Mouse (Mus musculus) liver, adult (tissue): ENCODE data around the gene Clec3b.

Source experiments
- GATA4 ChIP-seq: IDR thresholded peaks from 2 replicates; pipeline ENCODE4 v1.6.1; 2014; ENCODE audit warnings: mild to moderate bottlenecking, low read length; ENCODE audit not compliant: insufficient replicate concordance

The Clec3b gene

GRCm38 (mm10) chr9:123173760-123174159 is 23.0 kb downstream of the Clec3b start:
- no peak for TF ChIP-seq GATA4

- TF ChIP-seq GATA4, result no peak
Observed at GRCm38 (mm10) chr9:123174356-123174755, 23.6 kb downstream of the Clec3b start.

DNA sequence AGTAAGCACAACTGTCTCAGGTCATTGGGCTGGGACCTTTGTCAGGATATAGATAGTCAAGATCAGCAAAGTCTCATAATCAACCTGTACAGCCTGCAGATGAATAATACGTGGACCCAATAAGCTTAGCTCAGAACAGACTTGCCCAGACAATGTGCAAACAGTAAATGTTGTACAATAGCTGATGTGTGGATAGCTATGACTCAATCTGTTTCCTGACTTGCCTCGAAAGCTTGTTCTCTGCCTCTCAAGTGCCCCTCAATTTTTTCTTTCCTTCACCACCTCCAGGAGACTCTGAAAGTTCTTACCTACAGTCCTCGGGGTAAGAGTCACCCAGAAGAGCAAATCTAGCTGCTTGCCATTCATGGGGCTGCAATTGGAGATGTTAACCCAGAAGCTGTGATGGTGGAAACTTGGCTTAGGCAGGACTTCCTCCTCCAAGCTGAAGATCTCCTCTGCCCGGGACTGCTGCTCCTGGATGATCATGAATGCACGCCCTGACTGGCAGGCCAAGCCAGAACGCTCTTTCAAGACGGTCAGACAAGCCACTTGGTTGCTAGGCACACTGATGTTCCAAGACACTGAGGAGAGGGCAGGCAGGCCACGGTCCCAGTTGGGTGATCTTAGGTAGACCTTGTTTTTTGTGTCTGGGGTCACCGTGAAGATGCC is 26.8 kb downstream of the Clec3b start:
- no peak for TF ChIP-seq GATA4

DNA sequence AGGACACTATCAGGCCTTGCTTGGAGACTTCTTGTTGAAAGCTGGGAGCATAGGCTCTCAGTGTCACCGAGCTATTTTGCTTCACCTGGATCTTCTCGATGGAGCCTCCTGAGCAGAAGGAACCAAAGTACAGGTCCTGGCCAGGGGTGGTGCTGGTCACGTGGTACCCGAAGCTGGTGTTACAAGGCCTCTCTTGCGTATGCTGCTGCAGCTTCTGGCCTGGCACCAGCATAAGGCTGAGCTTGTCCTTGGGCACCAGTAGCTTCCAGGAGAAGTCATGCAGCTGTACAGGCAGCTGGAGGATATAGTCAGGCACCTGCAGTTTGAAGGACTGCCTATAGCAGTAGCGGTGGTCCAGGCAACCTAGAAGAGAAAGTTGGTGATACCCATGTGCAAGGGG is 29.3 kb downstream of the Clec3b start:
- TF ChIP-seq GATA4, result no peak

DNA sequence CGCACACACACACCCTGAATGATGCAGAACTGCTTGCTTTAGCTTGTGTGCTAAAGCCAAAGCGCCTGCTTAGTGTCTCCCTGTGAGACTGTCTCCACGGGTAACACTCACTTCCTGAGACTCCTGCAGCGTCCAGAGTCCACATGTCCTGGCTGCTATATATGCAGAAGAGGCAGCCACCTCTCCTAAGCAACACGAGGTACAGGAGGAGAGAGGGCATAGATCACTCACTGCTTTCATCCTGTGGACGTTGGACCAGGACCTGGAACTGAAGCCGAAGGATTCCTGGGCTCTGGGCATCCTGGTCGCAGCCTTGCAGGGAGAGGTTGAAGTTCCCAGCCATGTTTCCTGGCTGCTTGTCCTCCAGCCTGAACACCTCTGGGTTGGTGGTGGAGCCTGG is 32.5 kb downstream of the Clec3b start:
- TF ChIP-seq GATA4, result no peak

GRCm38 (mm10) chr9:123185546-123185945 is 34.8 kb downstream of the Clec3b start:
- no peak for TF ChIP-seq GATA4

DNA sequence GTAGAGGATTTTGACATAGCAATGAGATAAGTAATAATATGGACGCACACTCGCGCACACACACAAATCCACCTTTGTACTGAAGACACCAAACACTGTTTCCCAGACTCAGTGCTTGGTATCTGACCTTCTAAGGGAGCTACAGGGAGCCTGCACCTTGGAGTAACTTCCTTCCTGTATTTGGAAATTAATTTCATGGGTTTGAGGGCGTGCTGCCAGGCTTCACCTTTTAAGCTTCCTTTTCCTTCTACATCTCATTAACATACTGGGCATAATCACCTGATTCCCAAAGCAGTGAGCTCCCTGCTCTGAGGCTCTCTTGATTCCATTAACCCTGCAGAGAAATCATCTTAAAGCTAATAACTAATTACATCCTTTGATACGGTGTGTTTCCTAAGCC is 35.4 kb downstream of the Clec3b start:
- TF ChIP-seq GATA4, result no peak

- no peak for TF ChIP-seq GATA4
Observed at GRCm38 (mm10) chr9:123187589-123187988, 36.8 kb downstream of the Clec3b start.

- no peak for TF ChIP-seq GATA4
Observed at GRCm38 (mm10) chr9:123188271-123188670, 37.5 kb downstream of the Clec3b start.

DNA sequence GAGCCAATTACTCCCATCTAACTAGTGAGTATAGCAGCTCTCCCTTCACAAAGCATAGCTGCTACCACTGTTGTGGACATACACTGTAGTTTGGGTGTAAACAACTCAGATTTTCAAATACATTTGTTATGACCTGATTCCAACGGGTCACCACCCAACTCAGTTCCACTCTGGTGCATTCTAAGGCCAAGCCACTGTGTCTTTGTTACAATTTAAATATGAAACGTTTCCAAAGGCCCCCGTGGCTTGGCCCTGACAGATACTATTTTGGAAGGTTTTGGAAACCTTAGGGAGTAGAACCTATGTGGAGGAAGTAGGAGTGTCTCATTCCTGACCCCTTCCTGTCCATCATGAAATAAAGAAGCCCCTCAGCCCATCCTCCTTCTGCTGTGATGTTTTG is 49.4 kb downstream of the Clec3b start:
- TF ChIP-seq GATA4, result no peak

GRCm38 (mm10) chr9:123206526-123206925 is 55.8 kb downstream of the Clec3b start:
- TF ChIP-seq GATA4, result no peak

DNA sequence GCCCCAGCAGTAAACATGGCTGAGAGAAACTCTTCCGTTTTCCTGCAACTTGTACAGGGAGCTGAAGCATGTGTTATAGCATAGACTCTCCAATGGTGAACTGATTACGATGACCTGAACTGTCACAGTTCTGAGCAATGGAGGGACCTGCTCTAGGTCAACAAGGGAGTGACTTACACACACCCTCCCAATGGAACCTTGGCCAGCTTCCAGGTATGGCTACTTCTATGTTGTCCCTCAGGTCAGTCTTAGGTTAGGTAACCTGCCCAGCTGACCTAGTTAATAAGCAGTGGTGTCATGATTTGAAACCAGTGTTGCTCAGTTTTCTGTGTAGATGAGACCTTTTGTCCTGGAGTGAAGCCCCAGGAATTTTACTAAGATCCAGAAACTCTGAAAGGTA is 56.2 kb downstream of the Clec3b start:
- no peak for TF ChIP-seq GATA4
